Mouse (Mus musculus): Measurements from ENCODE around the gene Cox7b2.
"Not testable (repeated sequence)": the region's sequence is repeated elsewhere in the genome, so short reads cannot be mapped to it uniquely, and the experiment has no call there.

The Cox7b2 gene

DNA sequence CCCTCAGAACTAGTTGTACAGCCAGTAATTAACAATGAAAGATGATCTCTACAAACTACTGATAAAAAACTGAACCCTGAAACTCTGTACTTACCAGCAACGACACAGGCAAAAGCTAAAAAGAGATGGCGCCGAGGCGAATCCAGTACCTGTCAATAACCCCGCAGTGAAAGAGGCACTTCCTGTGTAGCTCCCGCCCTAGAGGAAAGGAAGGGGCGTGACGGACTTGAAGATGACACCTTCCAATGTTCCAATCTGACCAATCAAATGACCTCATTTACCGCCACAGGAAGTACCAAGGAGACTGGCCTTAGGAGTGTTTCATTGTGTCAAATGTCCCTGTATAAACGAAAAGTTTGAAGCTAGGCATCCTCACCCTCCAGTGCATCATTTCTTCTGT is at the start of gene Cox7b2:
Gene Cox7b2, minus strand, starts transcription at position 127 of the 400 bp plus-strand sequence.
- no peak for DNase-seq

- no peak for DNase-seq
Observed at GRCm38 (mm10) chr5:71595321-71595720, 47.3 kb upstream of the Cox7b2 start.

GRCm38 (mm10) chr5:71593745-71594255 is 45.8 kb upstream of the Cox7b2 start:
- no peak for DNase-seq

GRCm38 (mm10) chr5:71571646-71572237 is 23.7 kb upstream of the Cox7b2 start:
- no peak for DNase-seq

- DNase-seq: peak; percentile 14 to 16
Observed at GRCm38 (mm10) chr5:71545554-71545953, 2.5 kb downstream of the Cox7b2 start.

DNA sequence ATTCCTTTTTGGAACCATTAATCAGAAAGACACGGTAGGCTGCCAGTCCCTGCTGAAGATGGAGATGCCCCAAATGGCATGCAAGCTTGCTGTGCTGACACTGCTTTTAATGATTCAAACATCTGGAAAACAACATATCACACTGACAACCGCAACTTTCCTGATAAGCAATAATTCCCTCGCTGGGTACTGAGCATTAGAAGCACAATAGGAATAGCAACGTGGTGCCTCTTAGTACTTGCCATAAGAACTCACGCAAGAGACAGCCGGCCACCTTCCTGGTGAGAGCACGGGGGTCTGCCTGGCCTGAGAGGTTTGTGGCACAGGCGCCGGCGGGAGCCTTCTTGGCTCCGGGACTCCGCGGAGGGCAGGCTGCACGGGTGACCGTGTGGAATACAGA is 22.5 kb downstream of the Cox7b2 start:
- DNase-seq: not testable (repeated sequence)

DNA sequence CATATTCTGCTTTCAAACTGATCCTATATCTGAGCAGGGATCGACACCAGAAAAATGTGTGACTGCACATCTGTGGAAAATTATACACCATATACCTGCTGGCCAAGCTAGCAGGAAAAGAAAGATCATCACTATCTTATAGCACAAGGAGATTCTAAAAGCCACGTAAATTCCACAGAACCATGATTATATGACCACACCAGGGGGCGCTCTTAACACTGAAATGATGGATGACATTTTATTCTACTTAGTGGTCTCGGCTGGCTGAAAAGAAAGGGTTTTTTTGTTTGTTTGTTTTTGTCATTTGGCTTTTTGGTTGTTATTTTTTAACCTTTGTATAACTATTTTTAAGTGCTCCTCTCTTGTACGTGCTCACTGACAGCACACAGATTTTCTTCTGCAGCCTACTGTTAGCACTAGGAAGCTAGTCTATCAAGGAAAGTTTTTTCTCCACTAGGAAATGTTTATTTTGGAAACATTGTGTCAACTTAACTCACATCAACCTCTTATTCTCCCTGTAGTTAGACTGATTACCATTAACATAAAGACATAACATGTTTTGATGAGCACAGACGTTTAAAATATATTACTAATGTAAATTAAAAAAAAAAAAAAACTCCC is 45.8 kb downstream of the Cox7b2 start:
- DNase-seq: peak; percentile 84 to 85

DNA sequence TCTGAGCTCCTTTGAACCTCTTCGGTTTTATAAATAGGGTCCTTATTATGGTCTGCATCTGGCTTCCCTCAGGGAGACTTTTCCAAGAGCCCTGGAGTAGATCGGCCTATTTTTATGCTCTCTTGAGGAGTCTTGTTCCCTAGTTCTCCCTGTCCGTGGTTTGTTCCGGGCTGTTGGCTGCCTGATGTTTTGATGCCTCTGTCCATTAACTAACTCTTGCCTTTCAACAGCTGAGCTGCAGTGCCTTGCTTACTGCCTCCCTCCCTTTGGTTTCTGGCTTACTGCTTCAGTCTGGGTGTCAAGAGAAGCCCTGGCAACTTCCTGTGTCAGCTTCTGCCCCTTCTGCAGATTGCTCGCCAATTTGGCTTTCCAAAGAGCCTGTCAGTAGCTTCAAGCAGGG is 52.4 kb downstream of the Cox7b2 start:
- peak; percentile 7 to 27 for DNase-seq

GRCm38 (mm10) chr5:71456957-71457356 is 91.0 kb downstream of the Cox7b2 start:
- DNase-seq: no peak

GRCm38 (mm10) chr5:71440174-71440573 is 107.8 kb downstream of the Cox7b2 start:
- no peak for DNase-seq

Measured in cerebellum, postnatal 14 days (tissue).